Mouse (Mus musculus) limb, embryonic 13.5 days (tissue): Measurements from ENCODE around the gene Rbm34. TPM values are rescaled to one million over a fixed set of nuclear protein-coding genes. Genes with fewer than 3 reads are reported as not detected.

Experiments
- polyA plus RNA-seq: library from polyadenylated mRNA; unstranded; fragments of >200 nt; fragmentation: Nextera tagmentation; extraction: Ambion mirVana; gene quantifications from 2 replicates; pipeline ENCODE4 v1.2.1, GENCODE M21; 2015

Gene Rbm34
- polyA plus RNA-seq, 1 experiment from 2014 or later: 26.6 TPM

Other genes with a start within 250 kb of the Rbm34 start
- gene Tomm20, start 25.2 kb downstream of the Rbm34 start, polyA plus RNA-seq: 208 and 214 TPM in 2 replicates
- 33.2 and 35.0 TPM in 2 replicates for gene Pard3, start 92.8 kb upstream of the Rbm34 start, polyA plus RNA-seq